Comparison of ENCODE assay signal across 20 mouse cellular contexts in the genomic region with DNA sequence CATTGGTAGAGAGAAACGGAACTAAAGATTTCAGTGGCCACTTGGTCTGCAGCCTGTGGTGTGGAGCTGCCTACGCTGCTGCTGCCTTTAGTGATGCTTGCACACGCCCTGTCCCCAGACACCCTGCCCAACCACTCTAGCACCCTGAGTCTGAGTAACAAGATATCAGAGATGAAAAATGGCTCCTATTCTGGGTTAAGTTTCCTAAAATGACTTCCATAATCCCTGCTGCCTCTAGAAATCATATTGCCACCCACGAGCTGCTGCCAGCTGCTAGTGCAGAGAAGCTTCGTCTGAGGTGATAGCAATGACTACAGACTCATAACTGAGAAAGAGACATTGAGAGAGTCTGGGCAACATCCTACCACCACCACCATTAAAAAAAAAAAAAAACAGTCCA. TPM values are rescaled to one million over a fixed set of nuclear protein-coding genes. Genes with fewer than 3 reads are reported as not detected.
DNase-seq lines count a peak whose midpoint lies in the region; ATAC-seq lines count a peak whose summit lies in the region.
"Had no signal": no experiment of that assay in that cellular context is flagged by ENCODE, and none has a peak within 500 bp of the region (broad histone marks: within the 10 kb centered on the region; RNA-seq: fewer than 3 reads in every experiment).

No protein-coding gene starts in this region.

- DNase-seq in left cerebral cortex, adult 18-20 months (ENCODE audit: low spot score in 2 of 2) = peak; percentile 49 to 64
- no peak for DNase-seq in left cerebral cortex, postnatal 10 days (ENCODE audit: extremely low spot score in 1 of 2, low spot score in 2 of 2)
- DNase-seq in left cerebral cortex, adult 9 months (ENCODE audit: low spot score in 2 of 2) = peak; percentile 32 to 65
- peak; percentile 16 to 65 for DNase-seq in right cerebral cortex, postnatal 36 days (ENCODE audit: low spot score in 2 of 2)
- no peak for DNase-seq in adrenal gland, postnatal 25 days
- DNase-seq in urinary bladder, postnatal 36 days (ENCODE audit: low spot score in 2 of 2) = no peak
- DNase-seq: cerebellum, adult 9-10 months; cerebellum, postnatal 36 days; kidney, adult 18-20 months; kidney, postnatal 4 days; layer of hippocampus, postnatal 36 days had no signal

- peak; percentile 99 for ATAC-seq in frontal cortex, adult (ENCODE audit: low TSS enrichment)
- ATAC-seq: CD4-positive, CD25-positive, alpha-beta regulatory T cell, adult 4 months; forebrain, embryonic 14.5 days; hindbrain, embryonic 16.5 days had no signal

- intact Hi-C loops in left cerebral cortex, postnatal 10 days (cut with DNase I) = no loop called here

RNA-seq across cellular contexts. Expression of gene Cyp4b1, which starts 3.3 kb away (rescaled TPM):
- total RNA-seq in left cerebral cortex, adult 18-20 months (2021) = 1 to 10 TPM; 1.9 to 2.0 TPM
- 1 to 10 TPM; 2.7 to 2.9 TPM for total RNA-seq in left cerebral cortex, postnatal 10 days (2021)
- total RNA-seq in adrenal gland, postnatal 25 days (2021) = 22.6 and 30.8 TPM in 2 replicates
- total RNA-seq: megakaryocyte progenitor cell, adult 5-6 weeks had no signal

RNA-seq across cellular contexts. Expression of gene Cyp4a32, which starts 50.1 kb away (rescaled TPM):
- total RNA-seq in left cerebral cortex, adult 18-20 months (2021) = not detected
- total RNA-seq in left cerebral cortex, postnatal 10 days (2021) = not detected
- total RNA-seq in adrenal gland, postnatal 25 days (2021) = 1.3 TPM in 1 of 2 replicates, not detected in the other
- total RNA-seq: gastrocnemius, adult 8-10 months; heart, postnatal 25 days; layer of hippocampus, adult 8-10 months; layer of hippocampus, postnatal 36 days; megakaryocyte progenitor cell, adult 5-6 weeks; midbrain, postnatal 0 days had no signal

Comparison
In these comparisons a context has a peak if more than half of its experiments do, and no peak if none do; other contexts are left out.
1. DNase-seq: peak in left cerebral cortex, adult 18-20 months (2 of 2), left cerebral cortex, adult 9 months (2 of 2) and right cerebral cortex, postnatal 36 days (2 of 2); none in left cerebral cortex, postnatal 10 days (0 of 2), adrenal gland, postnatal 25 days (single experiment) and urinary bladder, postnatal 36 days (0 of 2).